Mouse (Mus musculus): ENCODE measurements around the gene Adam3. TPM values are rescaled to one million over a fixed set of nuclear protein-coding genes. Genes with fewer than 3 reads are reported as not detected.

The Adam3 gene
- 0.60 TPM in 1 of 2 replicates, not detected in the other for polyA plus RNA-seq (2015; fragmentation: Nextera tagmentation; extraction: Ambion mirVana)

GRCm38 (mm10) chr8:24725630-24726029 is at the start of gene Adam3:
Gene Adam3, minus strand, starts transcription at chr8:24725852.
- Histone ChIP-seq H3K36me3 (replicated peaks; ENCODE audit: insufficient read depth, low read length) (no peaks in the 10 kb centered on the region), H3K9ac (replicated peaks) (no peak within 1 kb of the TSS), H3K4me1 (ENCODE audit: insufficient read depth) (no peaks in the 10 kb centered on the region), H3K4me2 (ENCODE audit: low read depth, low read length) (peak within 1 kb of the TSS; percentile 20; the same call in 1 of the 2 replicates), H3K4me3 (ENCODE audit: low read depth, low read length) (no peak within 1 kb of the TSS), H3K9me3 (ENCODE audit: low read length) (no peaks in the 10 kb centered on the region), H3K27ac (ENCODE audit: low read depth) (no peak within 1 kb of the TSS), H3K27me3 (ENCODE audit: insufficient read depth, low read length) (no peaks in the 10 kb centered on the region)
- WGBS (ENCODE audit: insufficient replicate concordance) = 20% methylated on average over 11 of the region's 11 CpGs
- ATAC-seq = peak; percentile 62
- TF ChIP-seq EP300 (IDR thresholded peaks at IDR 0.05; ENCODE audit: low read depth) (no peak), CTCF (IDR thresholded peaks at IDR 0.05; ENCODE audit: low read depth) (no peak)
- DNase-seq = peak; percentile 33

- Histone ChIP-seq H3K36me3 (replicated peaks; ENCODE audit: insufficient read depth, low read length) (no peaks in the 10 kb centered on the region), H3K9ac (replicated peaks) (no peak overlapping the region), H3K27me3 (ENCODE audit: insufficient read depth, low read length) (no peaks in the 10 kb centered on the region), H3K4me3 (ENCODE audit: low read depth, low read length) (no peak overlapping the region), H3K4me2 (ENCODE audit: low read depth, low read length) (0 out of 2 replicates have a peak overlapping the region, but pooled peaks have one; percentile 20), H3K27ac (ENCODE audit: low read depth) (no peak overlapping the region), H3K4me1 (ENCODE audit: insufficient read depth) (no peaks in the 10 kb centered on the region), H3K9me3 (ENCODE audit: low read length) (no peaks in the 10 kb centered on the region)
- no peak for TF ChIP-seq EP300 (IDR thresholded peaks at IDR 0.05; ENCODE audit: low read depth)
- TF ChIP-seq CTCF (IDR thresholded peaks at IDR 0.05; ENCODE audit: low read depth) = no peak
- WGBS (ENCODE audit: insufficient replicate concordance) = 63% methylated on average over 16 of the region's 16 CpGs
- ATAC-seq (0 out of 2 replicates have a peak, but pooled peaks have one; percentile 10), DNase-seq (no peak)
These were observed 596 bp downstream of the Adam3 start for GRCm38 (mm10) chr8:24724886-24725626.

Other genes with a start within 250 kb of the Adam3 start
- 0.05 TPM in 1 of 2 replicates, not detected in the other for gene Adam5, start 98.5 kb upstream of the Adam3 start, polyA plus RNA-seq (2015; fragmentation: Nextera tagmentation; extraction: Ambion mirVana)

All from liver, postnatal 0 days (tissue).